Mouse (Mus musculus) heart, adult 2 months (tissue): ENCODE measurements around the gene Gtf2f1. TPM values are rescaled to one million over a fixed set of nuclear protein-coding genes. Genes with fewer than 3 reads are reported as not detected.
A peak's percentile ranks its signal among the peaks of the same experiment; 100 is the strongest.

ENCODE experiments used
- DNase-seq, 2 experiments: peaks; one replicate each; pipeline ENCODE4 v3.0.0; 2021
- H3K27ac ChIP-seq: fragments of 200-600 bp; 2 replicates; pipeline ENCODE4 v1.8.1; 2022
- H3K27me3 ChIP-seq: fragments of 200-500 bp; 2 replicates; pipeline ENCODE4 v1.6.1; 2012; ENCODE audit warnings: mild to moderate bottlenecking, low read length, inconsistent platforms, mixed read lengths; ENCODE audit not compliant: control insufficient read depth, insufficient read depth
- H3K36me3 ChIP-seq: fragments of 200-500 bp; 2 replicates; pipeline ENCODE4 v1.6.1; 2012; ENCODE audit warnings: low read length, inconsistent platforms; ENCODE audit not compliant: control insufficient read depth, insufficient read depth
- H3K4me1 ChIP-seq: fragments of 200-500 bp; 2 replicates; pipeline ENCODE4 v1.6.1; 2011; ENCODE audit warnings: low read length; ENCODE audit not compliant: control insufficient read depth, insufficient read depth
- H3K4me3 ChIP-seq: fragments of 200-600 bp; 2 replicates; pipeline ENCODE4 v1.8.1; 2022
- H3K79me2 ChIP-seq: fragments of 200-500 bp; replicated peaks from 2 replicates; pipeline ENCODE4 v1.6.1; 2012; ENCODE audit warnings: mild to moderate bottlenecking, inconsistent platforms, low read length, moderate library complexity, mixed read lengths; ENCODE audit not compliant: control insufficient read depth, insufficient read depth
- H3K9ac ChIP-seq: fragments of 200-500 bp; 2 replicates; pipeline ENCODE4 v1.6.1; 2012; ENCODE audit warnings: low read depth, mild to moderate bottlenecking, control low read depth, inconsistent platforms, low read length, mixed read lengths
- CTCF ChIP-seq: fragments of 200-600 bp; IDR thresholded peaks from 2 replicates; pipeline ENCODE4 v1.8.1; 2022; ENCODE audit warnings: antibody characterized with exemption, mild to moderate bottlenecking, moderate library complexity
- EP300 ChIP-seq: fragments of 200-500 bp; IDR thresholded peaks from 2 replicates; pipeline ENCODE4 v1.6.1; 2011; ENCODE audit warnings: low read depth, low read length, control low read depth; ENCODE audit not compliant: insufficient read depth
- POLR2A ChIP-seq: fragments of 200-500 bp; IDR thresholded peaks from 2 replicates; pipeline ENCODE4 v1.6.1; 2011; ENCODE audit warnings: mild to moderate bottlenecking, low read depth, low read length, control low read depth; ENCODE audit not compliant: insufficient read depth
- WGBS: fragments of 180-500 bp; shearing (Covaris S2); methylation state at CpG from one replicate; pipeline ENCODE4 v1.1.7; 2018; 5-methylcytosine and 5-hydroxymethylcytosine counted together
- intact Hi-C: fragments of 180-260 bp; cut with DNase I; formaldehyde crosslinking; loops from one replicate; pipeline ENCODE4 v1.15.1; 2025
- long read RNA-seq: library from polyadenylated mRNA; stranded (forward); transcript quantifications from one replicate; pipeline ENCODE4 v2.0.0, GENCODE M21; 2021
- polyA plus RNA-seq: library from polyadenylated mRNA; depleted of rRNA; stranded (reverse); fragments of >200 nt; gene quantifications from 2 replicates; pipeline ENCODE4 v1.2.3, GENCODE M21; 2012; rRNA removed
- total RNA-seq, 2 experiments: library from RNA; stranded (reverse); gene quantifications; 2 replicates each; pipeline ENCODE4 v1.2.3; 2021

Gtf2f1 gene
- total RNA-seq (10 to 100 TPM; 20.7 TPM), polyA plus RNA-seq (12.3 and 14.3 TPM in 2 replicates)
- long read RNA-seq, transcript Gtf2f1-201 (13 exons, 1,717 nt) = major isoform, 30 of 34 reads
- long read RNA-seq, partial matches to known transcripts = 3 of 34 reads
- long read RNA-seq, other reads (novel, unspliced or antisense) = 1 of 34 reads

- TF ChIP-seq CTCF = peak; percentile 29; the same call in 1 of the 2 replicates
- peak; percentile 95; the same call in 1 of the 2 replicates for TF ChIP-seq EP300
- peak; percentile 100 for TF ChIP-seq POLR2A
- intact Hi-C loops = loop anchor here (1.0 kb wide), 2 partner anchors 20 to 21 kb away; partner anchors contain the start of genes Clpp and Khsrp
- Histone ChIP-seq H3K4me3 (peak within 1 kb of the TSS; percentile 73), H3K9ac (peak within 1 kb of the TSS; percentile 76), H3K27ac (peak within 1 kb of the TSS; percentile 86), H3K4me1 (peaks cover 3% of the 10 kb centered on the region; the same call in 1 of the 2 replicates), H3K27me3 (no peaks in the 10 kb centered on the region), H3K36me3 (no peaks in the 10 kb centered on the region), H3K79me2 (no peaks in the 10 kb centered on the region)
- peak; percentile 91 to 92 for DNase-seq
- under 1% methylated on average over 51 of the region's 51 CpGs for WGBS
Measured at GRCm38 (mm10) chr17:57011236-57012141, at the start of gene Gtf2f1, which contains the start of gene Gm17949. Gtf2f1 (minus strand) TSS chr17:57011288. Gm17949 (plus strand) TSS chr17:57011469.

- H3K27me3 ChIP-seq = no peaks in the 10 kb centered on the region
- H3K27ac ChIP-seq = peak overlapping the region; percentile 93
- H3K4me1 ChIP-seq = 0 out of 2 replicates have a peak, but pooled peaks cover 3% of the 10 kb centered on the region
- H3K36me3 ChIP-seq = no peaks in the 10 kb centered on the region
- under 1% methylated on average over 44 of the region's 44 CpGs for WGBS
- peak overlapping the region; percentile 76 for H3K9ac ChIP-seq
- H3K4me3 ChIP-seq = peak overlapping the region; percentile 74
- peak; percentile 97 for DNase-seq
- H3K79me2 ChIP-seq = no peaks in the 10 kb centered on the region
- intact Hi-C loops = no loop called here
- TF ChIP-seq CTCF (peak; percentile 87), EP300 (0 out of 2 replicates have a peak, but pooled peaks have one; percentile 20), POLR2A (0 out of 2 replicates have a peak, but pooled peaks have one; percentile 17)
Measured at GRCm38 (mm10) chr17:57060231-57060801, 49.2 kb upstream of the Gtf2f1 start.

DNA sequence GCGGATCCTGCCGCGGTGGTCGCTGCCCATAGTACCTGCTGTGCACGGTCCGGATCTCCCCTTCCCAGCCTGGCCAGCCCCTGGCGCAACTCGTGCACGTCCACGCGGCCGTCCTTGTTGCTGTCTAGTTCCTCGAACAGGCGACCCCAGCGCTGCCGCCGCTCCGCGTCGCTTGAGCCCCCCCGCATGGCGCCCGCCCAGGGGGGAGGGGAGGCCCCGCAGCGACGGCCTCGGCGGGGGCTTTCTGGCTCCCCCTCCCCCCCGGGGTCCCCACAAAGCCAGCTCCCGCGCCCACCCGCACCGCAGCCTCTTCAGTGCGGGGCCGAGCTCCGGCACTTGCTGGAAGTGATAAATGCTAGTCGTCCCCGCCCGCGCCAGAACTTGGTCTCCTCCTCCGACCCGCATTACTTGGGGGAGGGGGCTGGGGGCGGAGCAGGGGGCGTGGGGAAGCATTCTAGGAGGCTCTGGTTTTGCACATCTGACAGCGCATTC is 48.4 kb upstream of the Gtf2f1 start, which contains the start of gene Slc25a23:
Gene Slc25a23 (minus strand): TSS at position 378 of the 492 bp plus-strand sequence.
- WGBS = 0% methylated on average over 43 of the region's 45 CpGs
- Histone ChIP-seq H3K4me1 (0 out of 2 replicates have a peak, but pooled peaks cover 3% of the 10 kb centered on the region), H3K79me2 (no peaks in the 10 kb centered on the region), H3K9ac (peak within 1 kb of the TSS; percentile 76), H3K36me3 (no peaks in the 10 kb centered on the region), H3K4me3 (peak within 1 kb of the TSS; percentile 74), H3K27me3 (no peaks in the 10 kb centered on the region), H3K27ac (peak within 1 kb of the TSS; percentile 93)
- TF ChIP-seq POLR2A (no peak; the same call in 1 of the 2 replicates), CTCF (no peak), EP300 (no peak)
- intact Hi-C loops = loop anchor here (5.0 kb wide), 1 partner anchor 227 kb away; the partner anchor contains the start of gene Rfx2
- peak; percentile 77 to 78 for DNase-seq

GRCm38 (mm10) chr17:57058891-57059485 is 47.9 kb upstream of the Gtf2f1 start, which contains the start of gene Crb3:
Crb3 (plus strand) TSS chr17:57059105.
- Histone ChIP-seq H3K4me1 (0 out of 2 replicates have a peak, but pooled peaks cover 3% of the 10 kb centered on the region), H3K36me3 (no peaks in the 10 kb centered on the region), H3K9ac (peak within 1 kb of the TSS; percentile 76), H3K27me3 (no peaks in the 10 kb centered on the region), H3K27ac (peak within 1 kb of the TSS; percentile 93), H3K4me3 (peak within 1 kb of the TSS; percentile 74), H3K79me2 (no peaks in the 10 kb centered on the region)
- 8% methylated on average over 20 of the region's 22 CpGs for whole genome bisulfite sequencing
- peak; percentile 52 to 66 for DNase-seq
- intact Hi-C loops = loop anchor here (5.0 kb wide), 1 partner anchor 227 kb away; the partner anchor contains the start of gene Rfx2
- TF ChIP-seq EP300 (no peak), POLR2A (no peak), CTCF (no peak)

GRCm38 (mm10) chr17:57056246-57056645 is 45.2 kb upstream of the Gtf2f1 start:
- no peaks in the 10 kb centered on the region for H3K27me3 ChIP-seq
- H3K79me2 ChIP-seq = no peaks in the 10 kb centered on the region
- no peaks in the 10 kb centered on the region for H3K36me3 ChIP-seq
- H3K4me3 ChIP-seq = no peak overlapping the region
- intact Hi-C loops = loop anchor here (2.0 to 5.0 kb wide), 2 partner anchors 23 to 224 kb away; partner anchors contain the start of gene Rfx2
- 0 out of 2 replicates have a peak, but pooled peaks cover 3% of the 10 kb centered on the region for H3K4me1 ChIP-seq
- DNase-seq = no peak
- no peak overlapping the region for H3K27ac ChIP-seq
- 71% methylated on average over 3 of the region's 3 CpGs for WGBS
- no peak for TF ChIP-seq POLR2A
- no peak for TF ChIP-seq EP300
- TF ChIP-seq CTCF = no peak
- no peak overlapping the region for H3K9ac ChIP-seq
